8 mouse cellular contexts compared by ENCODE assay signal in genomic region chr9:122247430-122248027, GRCm38 (mm10). TPM values are rescaled to one million over a fixed set of nuclear protein-coding genes. Genes with fewer than 3 reads are reported as not detected.
A peak's percentile ranks its signal among the peaks of the same experiment; 100 is the strongest.
DNase-seq lines count a peak whose midpoint lies in the region; ATAC-seq lines count a peak whose summit lies in the region.

No protein-coding gene starts in this region.

- no peak overlapping the region for H3K27ac ChIP-seq in liver, embryonic 16.5 days (ENCODE audit: low read length)

- no peak overlapping the region for H3K4me3 ChIP-seq in liver, embryonic 16.5 days (ENCODE audit: low read depth, low read length)

- DNase-seq in adrenal gland, adult 18-20 months (ENCODE audit: low spot score in 2 of 2), result peak; percentile 68 to 74
- peak; percentile 49 for DNase-seq in embryo, embryonic 11.5 days (ENCODE audit: low read depth, low spot score)
- peak; percentile 77 to 86 for DNase-seq in heart, postnatal 10 days
- peak; percentile 84 to 87 for DNase-seq in kidney, postnatal 4 days
- peak; percentile 82 for DNase-seq in thymus, postnatal 14 days

- H3K27me3 ChIP-seq in liver, embryonic 16.5 days (ENCODE audit: control insufficient read depth, insufficient read depth, low read depth, low read length), result no peaks in the 10 kb centered on the region

- H3K4me2 ChIP-seq in liver, embryonic 16.5 days (ENCODE audit: low read depth, low read length), result no peak overlapping the region

- intact Hi-C loops in heart, postnatal 10 days (cut with DNase I), result loop anchor here (1.0 to 5.0 kb wide), 5 partner anchors 63 to 480 kb away; partner anchors contain the start of gene Abhd5

- H3K9me3 ChIP-seq in liver, embryonic 16.5 days (replicated peaks; ENCODE audit: control insufficient read depth, low read length), result no peaks in the 10 kb centered on the region

- ATAC-seq in CD4-positive, CD25-positive, alpha-beta regulatory T cell, adult 4 months, result peak; percentile 54
- ATAC-seq in liver, embryonic 16.5 days (ENCODE audit: low read depth), result 0 out of 2 replicates have a peak, but pooled peaks have one; percentile 32
- peak; percentile 45; the same call in 1 of the 2 replicates for ATAC-seq in neutrophil, adult 5-6 weeks (ENCODE audit: extremely low read depth, insufficient number of reproducible peaks, low FRiP score, poor library complexity, severe bottlenecking)

- no peak overlapping the region for H3K9ac ChIP-seq in liver, embryonic 16.5 days (ENCODE audit: low read depth, low read length)

- no peaks in the 10 kb centered on the region for H3K36me3 ChIP-seq in liver, embryonic 16.5 days (ENCODE audit: control insufficient read depth, insufficient read depth)

- 35% methylated on average over 13 of the region's 13 CpGs for WGBS in liver, embryonic 16.5 days (ENCODE audit: insufficient replicate concordance)

- H3K4me1 ChIP-seq in liver, embryonic 16.5 days (ENCODE audit: control insufficient read depth, low read depth, low read length), result no peaks in the 10 kb centered on the region

RNA-seq across cellular contexts. Expression of gene Ano10, which starts 46.7 kb away (rescaled TPM):
- polyA plus RNA-seq in CD4-positive, CD25-positive, alpha-beta regulatory T cell, adult 4 months (2017; shearing (Covaris generic)), result 10 to 100 TPM; 18.2 to 22.9 TPM
- total RNA-seq in adrenal gland, adult 18-20 months (2021), result 10 to 100 TPM; 59.0 to 93.2 TPM
- total RNA-seq in heart, postnatal 10 days (2021), result 10 to 100 TPM; 28.2 to 31.5 TPM
- 12.6 and 16.3 TPM in 2 replicates for polyA plus RNA-seq in liver, embryonic 16.5 days (2015; fragmentation: Nextera tagmentation; extraction: Ambion mirVana)
- total RNA-seq in neutrophil, adult 5-6 weeks (2017), result 21.6 and 24.4 TPM in 2 replicates
